Mouse (Mus musculus): ENCODE measurements around the gene Wdfy3.

DNA sequence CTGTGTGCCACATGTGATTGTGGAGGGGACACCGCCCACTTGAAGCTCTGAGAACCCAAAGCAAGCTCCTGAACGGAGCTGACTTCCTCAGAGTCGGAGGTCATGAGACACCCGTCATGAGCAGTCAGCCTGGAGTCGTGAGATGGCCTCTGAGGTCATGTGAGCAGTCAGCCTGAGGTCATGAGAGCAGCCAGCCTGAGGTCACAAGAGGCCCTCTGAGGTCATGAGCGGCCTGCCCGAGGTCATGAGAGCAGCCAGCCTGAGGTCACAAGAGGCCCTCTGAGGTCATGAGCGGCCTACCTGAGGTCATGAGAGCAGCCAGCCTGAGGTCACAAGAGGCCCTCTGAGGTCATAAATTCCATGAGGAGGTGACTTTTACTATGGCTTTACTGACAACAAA is 120.4 kb downstream of the Wdfy3 start:
- TF ChIP-seq CTCF (IDR thresholded peaks at IDR 0.05; ENCODE audit: low read depth) (no peak), EP300 (IDR thresholded peaks at IDR 0.05; ENCODE audit: low read depth) (no peak)
